Mouse (Mus musculus) ES-E14 (cell line): ENCODE results near the gene Osbpl11.

Experiments
- CHD2 ChIP-seq: IDR thresholded peaks from 2 replicates; pipeline ENCODE4 v1.6.1; 2014; ENCODE audit warnings: mild to moderate bottlenecking, low read depth, low read length, inconsistent platforms
- HCFC1 ChIP-seq: IDR thresholded peaks from 2 replicates; pipeline ENCODE4 v1.6.1; 2012; ENCODE audit warnings: low read length, inconsistent platforms, borderline replicate concordance; ENCODE audit not compliant: insufficient read depth
- ZC3H11A ChIP-seq: IDR thresholded peaks from 2 replicates; pipeline ENCODE4 v1.6.1; 2012; ENCODE audit warnings: low read depth, mild to moderate bottlenecking, inconsistent platforms, low read length, borderline replicate concordance
- ZNF384 ChIP-seq: IDR thresholded peaks from 2 replicates; pipeline ENCODE4 v1.6.1; 2012; ENCODE audit warnings: low read depth, low read length, inconsistent platforms

DNA sequence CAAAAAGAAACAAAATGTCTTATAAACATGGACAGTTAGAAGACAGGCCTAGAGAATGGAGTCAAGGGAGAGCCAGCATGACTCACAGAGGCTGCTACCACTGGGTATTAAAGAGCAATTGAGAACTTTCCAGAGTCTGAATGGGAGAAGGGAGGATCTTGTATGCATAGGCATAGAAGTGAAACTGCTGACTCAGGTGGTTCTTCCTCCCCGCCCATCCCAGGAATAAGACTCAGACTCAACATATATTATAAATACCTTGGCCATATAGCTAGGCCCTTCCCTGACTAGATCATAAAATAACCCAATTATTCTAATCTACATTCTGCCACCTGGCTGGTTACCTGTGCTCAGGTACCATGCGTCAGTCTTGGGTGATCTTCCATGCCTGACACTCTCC, 25.5 kb upstream of the Osbpl11 start:
- TF ChIP-seq HCFC1 (no peak), ZC3H11A (no peak), CHD2 (no peak), ZNF384 (no peak)
